Mouse (Mus musculus) c-Kit-positive CD71-positive TER-119-negative erythroid progenitor cells, embryonic 14.5 days (primary cell): ENCODE results near the gene Hmgcs1.
"Not testable (repeated sequence)": the region's sequence is repeated elsewhere in the genome, so short reads cannot be mapped to it uniquely, and the experiment has no call there.

ENCODE experiments used
- DNase-seq: peaks from one replicate; pipeline ENCODE4 v3.0.0-alpha.2; 2013; ENCODE audit warnings: low read depth

Hmgcs1 gene

DNA sequence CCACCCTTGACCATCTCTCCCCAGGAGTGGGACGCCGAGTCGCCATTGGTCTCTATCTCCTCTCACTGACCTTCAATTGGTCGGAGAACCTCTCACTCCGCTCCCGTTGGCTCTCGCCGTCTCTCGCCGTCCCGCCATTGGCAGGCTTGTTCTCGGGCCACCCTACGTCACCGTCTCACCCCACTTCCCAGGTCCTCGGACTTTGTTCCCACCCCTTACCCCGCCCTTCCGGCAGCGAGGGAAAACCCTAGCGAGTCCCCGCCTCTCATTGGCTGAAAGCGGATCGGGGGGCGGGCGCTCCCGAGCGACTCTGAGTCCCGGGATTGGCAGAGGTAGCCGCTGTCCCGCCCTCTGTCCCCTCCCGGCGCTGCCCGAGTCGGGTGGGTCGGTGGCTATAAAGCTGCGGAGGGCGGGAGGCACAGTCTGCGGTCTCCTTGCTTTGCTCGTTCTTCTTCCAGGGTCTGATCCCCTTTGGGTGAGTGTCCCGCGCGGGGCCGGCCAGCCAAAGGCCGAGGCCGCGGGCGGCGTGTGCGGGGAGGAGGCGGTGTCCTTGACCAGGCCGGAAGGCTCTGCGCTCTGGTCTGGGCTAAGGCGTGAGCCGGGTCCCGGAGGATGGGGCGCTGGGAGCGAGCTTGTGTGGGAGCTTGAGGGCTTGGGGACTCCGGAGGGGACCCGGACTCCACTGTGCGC, at the start of gene Hmgcs1:
Gene Hmgcs1 (plus strand): TSS at position 341 of the 690 bp plus-strand sequence.
- peak; percentile 98 for DNase-seq

DNA sequence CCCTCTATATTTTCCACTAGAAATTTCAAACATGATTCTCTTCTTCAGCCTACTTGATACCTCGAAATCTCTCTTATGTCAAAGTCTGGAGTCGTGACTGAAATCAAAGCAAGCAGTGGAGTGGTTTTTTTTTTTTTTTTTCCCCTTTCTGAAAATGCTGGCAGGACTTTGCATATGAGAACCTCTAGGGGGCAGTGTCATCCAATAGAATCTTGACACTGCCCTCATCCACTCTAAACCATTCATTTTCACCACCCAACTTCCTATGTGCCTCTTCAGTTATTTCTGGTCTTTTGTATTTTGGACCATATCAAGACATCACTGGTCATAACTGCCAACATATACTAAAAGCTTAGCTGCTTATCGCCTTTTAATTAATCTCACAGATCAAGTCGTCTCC, 49.7 kb upstream of the Hmgcs1 start:
- peak; percentile 28 for DNase-seq

DNA sequence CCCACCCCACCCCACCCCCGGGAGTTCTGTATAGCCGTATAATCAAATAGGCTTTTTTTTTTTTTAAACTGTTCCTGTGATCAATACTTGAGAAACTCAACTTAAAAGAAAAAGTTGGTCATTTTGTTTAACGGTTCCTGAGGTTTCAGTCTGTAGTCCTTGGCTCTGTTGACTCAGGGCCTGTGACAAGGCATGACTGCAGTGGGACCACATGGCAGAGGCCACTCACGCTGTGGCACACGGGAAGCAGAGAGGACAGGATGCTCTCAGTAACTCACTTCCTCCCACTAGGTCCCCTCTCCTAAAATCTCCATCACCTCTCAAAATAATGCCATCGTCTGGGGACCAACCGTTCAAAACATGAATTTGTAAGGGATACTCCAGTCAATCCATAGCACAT, 49.0 kb upstream of the Hmgcs1 start:
- no peak for DNase-seq

DNA sequence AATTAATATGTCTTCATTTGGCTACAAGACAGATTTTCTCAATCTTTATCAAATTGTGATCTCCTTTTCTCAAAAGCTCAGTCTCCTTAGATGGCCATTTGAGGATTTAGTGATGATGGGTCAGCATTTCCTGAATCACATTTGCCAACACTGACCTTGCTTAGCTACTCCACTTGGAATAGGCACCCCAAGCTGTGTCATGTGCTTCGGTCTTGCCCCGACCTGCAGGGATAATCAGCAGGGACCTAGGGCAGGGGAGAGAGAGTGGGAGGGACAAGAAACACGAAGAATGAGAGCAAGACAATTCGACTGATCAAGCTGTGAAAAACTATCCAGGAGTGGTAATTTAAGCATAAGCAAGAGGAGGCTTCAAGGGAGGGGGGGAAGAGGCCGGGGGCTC, 45.4 kb upstream of the Hmgcs1 start:
- DNase-seq = no peak

- DNase-seq = no peak
Measured at GRCm38 (mm10) chr13:119646511-119646910, 43.7 kb upstream of the Hmgcs1 start.

GRCm38 (mm10) chr13:119648891-119649698, 41.1 kb upstream of the Hmgcs1 start:
- DNase-seq = no peak

- DNase-seq = no peak
Measured at GRCm38 (mm10) chr13:119649699-119650046, 40.5 kb upstream of the Hmgcs1 start.

DNA sequence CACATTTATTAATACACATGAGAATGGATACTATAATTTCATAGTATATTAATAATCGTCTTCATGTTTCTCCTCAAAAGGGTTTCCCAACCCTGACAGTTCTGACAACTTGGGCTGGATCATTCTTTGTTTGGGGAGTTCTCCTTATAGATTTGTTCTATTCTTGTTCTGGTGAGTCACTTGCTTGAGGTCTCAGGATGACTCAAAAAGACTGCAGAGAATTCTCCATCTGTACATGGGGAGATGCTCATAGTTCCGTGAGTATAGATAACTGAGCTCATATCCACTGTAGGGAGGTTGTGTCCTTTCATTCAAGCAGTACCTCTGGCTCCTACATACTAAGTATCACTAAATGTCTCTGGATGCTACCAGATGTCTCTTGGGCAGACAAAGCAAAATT, 35.4 kb upstream of the Hmgcs1 start:
- no peak for DNase-seq

DNA sequence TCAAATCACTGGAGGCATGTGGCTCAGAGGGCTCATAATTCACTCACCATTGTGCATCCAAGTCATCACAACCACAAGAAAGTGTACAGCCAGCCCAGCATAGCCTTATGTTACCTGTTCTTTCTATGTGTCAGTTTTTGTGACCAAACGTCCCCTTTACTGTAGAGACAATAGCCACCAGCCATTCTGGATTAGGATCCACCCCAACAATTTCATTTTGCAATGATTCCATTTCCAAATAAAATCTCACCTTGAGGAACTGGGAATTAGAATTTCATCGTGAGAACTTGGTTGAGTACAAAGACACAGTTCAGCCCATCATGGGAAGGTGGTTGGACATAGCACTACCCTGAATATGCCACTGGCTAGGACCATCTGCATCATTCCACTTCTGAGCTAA, 33.9 kb upstream of the Hmgcs1 start:
- no peak for DNase-seq

- DNase-seq = no peak
Measured at GRCm38 (mm10) chr13:119656846-119657416, 33.2 kb upstream of the Hmgcs1 start.

DNA sequence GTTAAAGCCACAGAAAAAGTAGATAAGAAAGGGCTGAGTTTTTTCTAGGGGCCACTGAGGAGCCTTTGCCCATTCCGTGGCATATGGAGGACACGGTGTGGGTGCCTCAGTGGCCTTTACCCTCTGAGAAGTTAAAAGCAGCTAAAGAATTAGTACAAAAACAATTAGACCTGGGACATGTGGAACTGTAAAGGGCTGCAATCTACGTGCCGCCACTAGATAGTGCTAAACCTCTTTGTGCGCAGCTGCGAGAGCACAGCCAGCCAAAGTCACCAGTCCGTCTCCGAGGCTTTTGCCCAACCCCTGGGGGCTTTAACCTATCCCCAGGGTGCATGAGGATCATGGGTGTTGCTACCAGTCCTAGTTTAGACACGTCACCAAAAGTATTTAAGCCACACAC, 28.8 kb upstream of the Hmgcs1 start:
- not testable (repeated sequence) for DNase-seq

DNA sequence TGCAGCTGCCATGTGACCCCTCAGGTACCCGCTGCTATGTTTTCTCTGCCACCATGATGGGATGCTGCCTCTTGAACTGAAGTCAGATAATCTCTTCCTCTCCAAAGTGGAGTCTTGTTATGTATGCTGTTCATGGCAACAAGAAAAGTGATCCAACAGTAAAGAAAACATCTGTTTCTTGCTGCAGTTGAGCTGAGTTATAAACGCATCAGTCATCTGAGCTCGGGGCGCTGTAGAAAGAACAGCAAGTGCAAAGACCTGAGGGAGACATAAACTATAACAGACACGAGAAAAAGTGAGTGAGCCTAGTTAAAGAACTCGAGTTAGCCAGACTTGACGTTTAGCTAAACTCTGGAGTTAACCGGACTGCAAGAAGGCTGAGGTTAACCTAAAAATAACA, 11.4 kb upstream of the Hmgcs1 start:
- no peak for DNase-seq

GRCm38 (mm10) chr13:119679721-119680120, 10.5 kb upstream of the Hmgcs1 start:
- DNase-seq = no peak

DNA sequence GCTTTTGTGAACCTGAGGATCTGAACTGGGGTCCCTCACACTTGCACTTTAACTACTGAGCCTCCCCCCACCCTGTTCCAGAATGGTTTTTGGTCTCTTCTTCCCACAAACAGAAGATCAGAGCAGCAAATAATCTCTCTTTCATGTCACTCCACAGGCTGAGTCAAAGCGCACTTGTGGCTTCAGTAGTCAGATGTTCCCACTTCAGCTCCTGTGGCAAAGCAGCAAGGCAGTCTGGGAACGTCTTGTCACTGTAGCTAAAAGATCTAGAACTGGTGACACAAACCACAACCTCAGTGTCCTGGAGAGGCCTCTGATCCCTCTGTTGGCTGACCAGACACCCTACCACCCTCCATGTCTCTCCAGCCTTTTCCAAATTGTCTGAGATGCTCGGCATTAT, 9.0 kb upstream of the Hmgcs1 start:
- no peak for DNase-seq

DNA sequence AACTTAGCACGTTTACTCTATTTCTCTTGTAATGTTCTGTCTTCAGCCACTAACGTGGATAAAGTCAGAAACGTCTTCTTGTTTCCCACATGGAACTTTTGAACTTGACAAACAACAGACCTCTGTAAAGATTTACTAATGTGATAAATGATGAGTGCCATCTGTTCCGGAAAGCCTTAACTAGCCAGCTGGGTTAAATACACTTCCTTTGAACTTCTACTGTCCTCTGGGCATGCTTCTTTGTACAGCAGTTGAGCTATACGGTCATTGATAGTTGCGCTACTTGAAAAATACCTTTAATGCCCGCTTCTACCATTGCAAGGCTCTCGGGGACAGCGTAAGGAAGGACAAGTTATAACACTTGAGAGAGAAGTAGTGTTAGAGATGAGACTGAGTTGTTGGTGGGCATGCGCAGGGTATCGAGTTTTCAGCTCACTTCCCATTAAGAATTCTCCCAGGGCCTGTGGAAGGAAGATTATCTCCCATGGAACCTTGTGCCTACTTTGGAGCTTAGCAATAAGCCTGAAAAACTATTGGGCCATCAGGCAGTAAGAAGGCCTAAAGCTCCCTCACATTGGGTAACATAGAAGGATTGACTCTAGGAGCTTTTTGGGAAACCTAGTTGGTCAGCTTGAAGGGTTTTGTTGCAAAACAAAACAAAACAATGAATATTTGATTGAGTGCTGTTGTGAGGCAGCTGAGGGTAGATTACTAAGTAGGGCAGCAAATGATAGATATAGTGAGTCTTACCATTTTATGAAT, 5.6 kb upstream of the Hmgcs1 start:
- DNase-seq = no peak

DNA sequence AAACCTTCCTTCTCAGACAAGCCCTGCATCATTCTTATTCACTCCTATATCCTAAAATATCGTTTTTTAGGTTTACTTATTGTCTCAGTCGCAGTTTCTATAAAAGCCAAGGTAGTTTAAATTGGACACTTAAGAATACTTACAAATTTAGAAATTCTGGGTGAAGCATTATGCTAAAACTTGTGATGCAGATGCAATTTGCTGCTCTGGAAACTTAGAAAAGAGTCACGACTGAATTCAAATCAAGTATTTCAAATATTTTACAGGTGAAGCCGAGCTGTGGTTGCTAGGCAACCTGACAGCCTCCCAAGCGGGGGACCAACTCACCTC, 505 bp upstream of the Hmgcs1 start:
- DNase-seq = no peak

DNA sequence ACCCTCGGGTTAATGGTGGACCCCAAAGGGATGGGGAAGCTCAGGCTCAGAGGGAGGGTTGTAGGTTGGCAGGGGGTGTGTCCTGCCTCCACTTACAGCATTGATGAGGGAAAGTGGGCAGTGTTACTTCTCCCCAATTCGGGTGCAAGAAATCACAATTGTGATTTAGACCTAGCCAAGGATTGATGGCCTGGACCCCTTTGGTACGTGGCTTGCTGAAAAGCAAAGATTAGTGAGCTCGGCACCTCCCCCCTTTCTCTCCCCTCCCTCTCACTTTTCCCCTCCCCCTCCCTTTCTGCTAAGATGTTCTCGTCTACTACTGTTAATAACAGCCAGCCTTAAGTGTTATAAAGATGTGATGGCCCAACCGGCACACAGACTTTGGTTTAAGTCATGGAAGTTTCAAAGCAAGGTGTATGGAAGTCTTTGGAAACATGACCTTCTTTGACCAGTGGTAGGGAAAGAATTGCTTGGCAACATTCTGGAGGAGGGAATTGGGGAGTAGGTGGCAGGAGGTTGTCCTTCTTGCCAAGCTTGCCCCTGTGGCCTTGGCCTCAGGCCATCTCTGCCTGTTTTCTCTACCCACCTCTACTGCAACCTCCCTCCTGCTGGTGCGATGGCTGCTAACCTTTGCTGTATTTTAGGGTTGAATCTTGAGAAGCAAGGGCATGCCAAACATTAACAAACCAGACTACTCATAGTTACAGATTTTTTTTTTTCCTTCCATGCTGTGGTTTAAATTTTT, 869 bp downstream of the Hmgcs1 start:
- DNase-seq = no peak

DNA sequence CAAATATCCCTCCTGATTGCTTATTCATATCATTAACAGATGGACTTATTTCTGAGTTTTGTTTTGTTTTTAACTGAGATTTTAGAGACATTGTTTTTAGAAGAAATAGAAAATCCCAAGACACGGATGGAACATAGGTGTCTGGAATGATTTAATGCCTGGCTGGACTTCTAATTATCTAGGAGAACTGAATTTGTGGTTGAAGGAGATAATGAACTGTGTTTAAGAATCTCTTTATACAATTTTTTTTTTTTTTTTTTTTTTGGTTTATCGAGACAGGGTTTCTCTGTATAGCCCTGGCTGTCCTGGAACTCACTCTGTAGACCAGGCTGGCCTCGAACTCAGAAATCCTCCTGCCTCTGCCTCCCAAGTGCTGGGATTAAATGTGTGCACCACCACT, 1.8 kb downstream of the Hmgcs1 start:
- DNase-seq = not testable (repeated sequence)

DNA sequence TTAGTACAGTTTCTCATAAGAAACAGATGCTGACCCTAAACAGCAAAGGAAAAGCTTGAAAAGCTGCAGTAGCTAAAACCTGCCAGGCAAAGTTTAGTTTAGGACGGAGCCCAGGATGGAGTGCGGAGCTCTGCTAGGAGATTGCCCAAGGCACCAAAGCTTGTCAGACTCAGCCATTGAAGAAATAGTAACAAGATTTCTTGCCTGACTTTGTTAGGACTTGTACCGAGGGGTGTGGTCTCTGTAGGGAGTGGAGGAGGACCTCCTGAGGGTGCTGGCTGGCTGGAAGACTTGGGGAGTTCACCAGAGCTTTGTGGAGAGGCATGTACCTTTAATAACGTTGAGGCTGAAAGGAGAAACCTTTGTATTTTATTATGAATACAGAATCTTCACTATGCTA, 5.5 kb downstream of the Hmgcs1 start:
- no peak for DNase-seq

DNA sequence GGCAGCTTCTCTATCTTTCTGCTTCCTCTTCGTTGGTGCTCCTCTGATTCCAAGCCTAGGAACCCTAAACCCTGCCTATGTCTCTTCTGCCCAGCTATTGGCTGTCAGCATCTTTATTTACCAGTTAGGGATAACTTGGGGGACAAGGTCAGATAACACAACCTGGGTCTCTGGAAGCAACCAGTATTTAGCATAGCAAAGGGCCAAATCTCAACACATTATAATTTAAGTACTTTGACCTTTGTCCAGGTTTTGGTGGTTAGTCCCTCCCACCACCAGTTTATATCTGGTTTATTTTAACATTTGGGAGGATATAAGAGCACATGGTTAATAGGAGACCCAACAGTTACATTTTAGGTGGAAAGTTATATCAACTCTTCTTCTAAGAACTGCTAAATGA, 6.3 kb downstream of the Hmgcs1 start:
- DNase-seq = no peak

DNA sequence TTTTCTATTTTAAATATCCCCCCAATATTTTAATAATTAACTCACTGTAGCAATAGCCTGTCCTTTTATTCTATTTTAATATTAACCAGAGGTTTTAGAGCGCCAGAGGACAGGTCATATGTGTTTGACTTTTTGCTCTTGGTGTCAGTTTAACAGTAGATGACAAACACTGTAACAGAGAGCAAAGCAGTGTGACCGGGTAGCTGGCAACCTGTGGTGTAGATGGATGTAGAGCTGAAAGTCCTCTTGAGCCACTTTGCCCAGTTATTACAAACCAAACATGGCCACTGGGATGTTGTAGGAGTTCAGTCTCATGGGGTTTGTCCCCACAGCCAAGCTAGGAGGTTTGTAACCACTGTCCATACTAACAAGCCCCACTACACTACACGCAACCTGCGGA, 8.3 kb downstream of the Hmgcs1 start:
- DNase-seq = no peak

DNA sequence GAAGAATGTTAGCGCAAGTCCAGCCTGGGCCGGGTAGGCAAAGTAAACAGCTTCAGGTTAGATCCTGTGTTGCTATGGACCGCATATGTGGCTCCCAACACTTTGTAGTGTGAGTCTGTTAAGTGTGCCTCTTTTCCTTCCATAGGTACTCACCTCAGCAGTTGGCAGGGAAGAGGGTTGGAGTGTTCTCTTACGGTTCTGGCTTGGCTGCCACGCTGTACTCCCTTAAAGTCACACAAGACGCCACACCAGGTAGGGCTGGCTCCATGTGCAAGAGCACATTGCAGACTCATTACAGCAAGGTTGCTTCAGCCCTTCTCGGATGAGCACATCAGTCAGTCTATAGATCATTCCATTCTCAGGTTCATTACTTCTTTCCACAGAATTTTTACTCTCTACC, 14.1 kb downstream of the Hmgcs1 start:
- no peak for DNase-seq
